Mouse (Mus musculus) heart, adult 2 months (tissue): ENCODE results near the gene Mpp3. TPM values are rescaled to one million over a fixed set of nuclear protein-coding genes. Genes with fewer than 3 reads are reported as not detected.

Experiments
- DNase-seq, 2 experiments: peaks; one replicate each; pipeline ENCODE4 v3.0.0; 2021
- H3K27ac ChIP-seq: fragments of 200-600 bp; 2 replicates; pipeline ENCODE4 v1.8.1; 2022
- H3K27me3 ChIP-seq: fragments of 200-500 bp; 2 replicates; pipeline ENCODE4 v1.6.1; 2012; ENCODE audit warnings: mild to moderate bottlenecking, low read length, inconsistent platforms, mixed read lengths; ENCODE audit not compliant: control insufficient read depth, insufficient read depth
- H3K36me3 ChIP-seq: fragments of 200-500 bp; 2 replicates; pipeline ENCODE4 v1.6.1; 2012; ENCODE audit warnings: low read length, inconsistent platforms; ENCODE audit not compliant: control insufficient read depth, insufficient read depth
- H3K4me1 ChIP-seq: fragments of 200-500 bp; 2 replicates; pipeline ENCODE4 v1.6.1; 2011; ENCODE audit warnings: low read length; ENCODE audit not compliant: control insufficient read depth, insufficient read depth
- H3K4me3 ChIP-seq: fragments of 200-600 bp; 2 replicates; pipeline ENCODE4 v1.8.1; 2022
- H3K79me2 ChIP-seq: fragments of 200-500 bp; replicated peaks from 2 replicates; pipeline ENCODE4 v1.6.1; 2012; ENCODE audit warnings: mild to moderate bottlenecking, inconsistent platforms, low read length, moderate library complexity, mixed read lengths; ENCODE audit not compliant: control insufficient read depth, insufficient read depth
- H3K9ac ChIP-seq: fragments of 200-500 bp; 2 replicates; pipeline ENCODE4 v1.6.1; 2012; ENCODE audit warnings: low read depth, mild to moderate bottlenecking, control low read depth, inconsistent platforms, low read length, mixed read lengths
- CTCF ChIP-seq: fragments of 200-600 bp; IDR thresholded peaks from 2 replicates; pipeline ENCODE4 v1.8.1; 2022; ENCODE audit warnings: antibody characterized with exemption, mild to moderate bottlenecking, moderate library complexity
- EP300 ChIP-seq: fragments of 200-500 bp; IDR thresholded peaks from 2 replicates; pipeline ENCODE4 v1.6.1; 2011; ENCODE audit warnings: low read depth, low read length, control low read depth; ENCODE audit not compliant: insufficient read depth
- POLR2A ChIP-seq: fragments of 200-500 bp; IDR thresholded peaks from 2 replicates; pipeline ENCODE4 v1.6.1; 2011; ENCODE audit warnings: mild to moderate bottlenecking, low read depth, low read length, control low read depth; ENCODE audit not compliant: insufficient read depth
- WGBS: fragments of 180-500 bp; shearing (Covaris S2); methylation state at CpG from one replicate; pipeline ENCODE4 v1.1.7; 2018; 5-methylcytosine and 5-hydroxymethylcytosine counted together
- intact Hi-C: fragments of 180-260 bp; cut with DNase I; formaldehyde crosslinking; loops from one replicate; pipeline ENCODE4 v1.15.1; 2025
- polyA plus RNA-seq: library from polyadenylated mRNA; depleted of rRNA; stranded (reverse); fragments of >200 nt; gene quantifications from 2 replicates; pipeline ENCODE4 v1.2.3, GENCODE M21; 2012
- total RNA-seq, 2 experiments: library from RNA; stranded (reverse); gene quantifications; 2 replicates each; pipeline ENCODE4 v1.2.3; 2021

Mpp3 gene
- total and polyA plus RNA-seq, 3 experiments, result 1.4 to 4.5 (median 1.5) TPM

- no peak for DNase-seq
- TF ChIP-seq CTCF (no peak), POLR2A (no peak), EP300 (no peak)
- Histone ChIP-seq H3K79me2 (no peaks in the 10 kb centered on the region), H3K27ac (no peak overlapping the region), H3K4me1 (peaks cover 3% of the 10 kb centered on the region; the same call in 1 of the 2 replicates), H3K9ac (no peak overlapping the region), H3K4me3 (no peak overlapping the region), H3K36me3 (no peaks in the 10 kb centered on the region), H3K27me3 (no peaks in the 10 kb centered on the region)
- 46% methylated on average over 15 of the region's 15 CpGs for WGBS
- intact Hi-C loops, result no loop called here
These were observed 19.2 kb downstream of the Mpp3 start for GRCm38 (mm10) chr11:102008954-102009637.

GRCm38 (mm10) chr11:102008372-102008771 is 19.9 kb downstream of the Mpp3 start:
- Histone ChIP-seq H3K9ac (no peak overlapping the region), H3K79me2 (no peaks in the 10 kb centered on the region), H3K27ac (no peak overlapping the region), H3K27me3 (no peaks in the 10 kb centered on the region), H3K4me3 (no peak overlapping the region), H3K4me1 (peaks cover 3% of the 10 kb centered on the region; the same call in 1 of the 2 replicates), H3K36me3 (no peaks in the 10 kb centered on the region)
- WGBS, result 86% methylated on average over 8 of the region's 8 CpGs
- DNase-seq, result no peak
- TF ChIP-seq EP300, result no peak
- TF ChIP-seq POLR2A, result no peak
- TF ChIP-seq CTCF, result no peak
- intact Hi-C loops, result no loop called here

- Histone ChIP-seq H3K4me3 (no peak overlapping the region), H3K79me2 (no peaks in the 10 kb centered on the region), H3K27me3 (no peaks in the 10 kb centered on the region), H3K36me3 (no peaks in the 10 kb centered on the region), H3K4me1 (peaks cover 3% of the 10 kb centered on the region; the same call in 1 of the 2 replicates), H3K9ac (no peak overlapping the region), H3K27ac (no peak overlapping the region)
- DNase-seq, result no peak
- TF ChIP-seq EP300 (no peak), POLR2A (no peak), CTCF (no peak)
- intact Hi-C loops, result no loop called here
- WGBS, result 84% methylated on average over 5 of the region's 5 CpGs
These were observed 21.6 kb downstream of the Mpp3 start for GRCm38 (mm10) chr11:102006688-102007087.

- no peak overlapping the region for H3K4me3 ChIP-seq
- TF ChIP-seq POLR2A, result no peak
- TF ChIP-seq EP300, result no peak
- TF ChIP-seq CTCF, result no peak
- no peaks in the 10 kb centered on the region for H3K79me2 ChIP-seq
- no peaks in the 10 kb centered on the region for H3K36me3 ChIP-seq
- DNase-seq, result no peak
- H3K27ac ChIP-seq, result no peak overlapping the region
- intact Hi-C loops, result no loop called here
- H3K4me1 ChIP-seq, result peaks cover 3% of the 10 kb centered on the region; the same call in 1 of the 2 replicates
- no peak overlapping the region for H3K9ac ChIP-seq
- no peaks in the 10 kb centered on the region for H3K27me3 ChIP-seq
- WGBS, result 82% methylated on average over 9 of the region's 9 CpGs
These were observed 22.0 kb downstream of the Mpp3 start for GRCm38 (mm10) chr11:102006271-102006670.

GRCm38 (mm10) chr11:102004251-102004650 is 24.0 kb downstream of the Mpp3 start:
- Histone ChIP-seq H3K27ac (no peak overlapping the region), H3K4me1 (peaks cover 2% of the 10 kb centered on the region; the same call in 1 of the 2 replicates), H3K9ac (no peak overlapping the region), H3K36me3 (no peaks in the 10 kb centered on the region), H3K4me3 (no peak overlapping the region), H3K27me3 (no peaks in the 10 kb centered on the region), H3K79me2 (no peaks in the 10 kb centered on the region)
- 90% methylated on average over 8 of the region's 8 CpGs for WGBS
- intact Hi-C loops, result no loop called here
- TF ChIP-seq EP300, result no peak
- peak; percentile 49 for TF ChIP-seq CTCF
- TF ChIP-seq POLR2A, result no peak
- DNase-seq, result no peak

- no peaks in the 10 kb centered on the region for H3K27me3 ChIP-seq
- no peak overlapping the region for H3K27ac ChIP-seq
- peaks cover 1% of the 10 kb centered on the region; the same call in 1 of the 2 replicates for H3K4me1 ChIP-seq
- H3K36me3 ChIP-seq, result no peaks in the 10 kb centered on the region
- H3K79me2 ChIP-seq, result no peaks in the 10 kb centered on the region
- H3K4me3 ChIP-seq, result no peak overlapping the region
- WGBS, result 72% methylated on average over 4 of the region's 4 CpGs
- intact Hi-C loops, result no loop called here
- DNase-seq, result no peak
- no peak overlapping the region for H3K9ac ChIP-seq
- TF ChIP-seq CTCF, result no peak
- no peak for TF ChIP-seq POLR2A
- no peak for TF ChIP-seq EP300
These were observed 28.8 kb downstream of the Mpp3 start for GRCm38 (mm10) chr11:101999466-101999865.
